Mouse (Mus musculus) kidney, adult 2 months (tissue): ENCODE measurements around the gene Rab27a. TPM values are rescaled to one million over a fixed set of nuclear protein-coding genes. Genes with fewer than 3 reads are reported as not detected.

Source experiments
- DNase-seq: peaks from one replicate; pipeline ENCODE4 v3.0.0; 2021
- H3K27ac ChIP-seq: fragments of 200-500 bp; 2 replicates; pipeline ENCODE4 v1.5.1; 2012; ENCODE audit warnings: low read depth, low read length, control low read depth, inconsistent platforms; ENCODE audit not compliant: insufficient read depth
- H3K27me3 ChIP-seq: fragments of 200-500 bp; replicated peaks from 2 replicates; pipeline ENCODE4 v1.6.1; 2012; ENCODE audit warnings: mild to moderate bottlenecking, moderate library complexity, low read length, inconsistent platforms; ENCODE audit not compliant: control insufficient read depth, insufficient read depth
- H3K36me3 ChIP-seq: fragments of 200-500 bp; 2 replicates; pipeline ENCODE4 v1.6.1; 2012; ENCODE audit warnings: mild to moderate bottlenecking, moderate library complexity, low read length, inconsistent platforms; ENCODE audit not compliant: control insufficient read depth, insufficient read depth
- H3K4me1 ChIP-seq: fragments of 200-500 bp; 2 replicates; pipeline ENCODE4 v1.6.1; 2011; ENCODE audit warnings: low read length; ENCODE audit not compliant: control insufficient read depth, insufficient read depth
- H3K4me3 ChIP-seq: fragments of 200-500 bp; 2 replicates; pipeline ENCODE4 v1.5.1; 2011; ENCODE audit warnings: mild to moderate bottlenecking, low read depth, low read length, control low read depth; ENCODE audit not compliant: insufficient read depth
- CTCF ChIP-seq: fragments of 200-500 bp; conservative IDR thresholded peaks from 2 replicates; pipeline ENCODE4 v1.5.1; 2011; ENCODE audit warnings: low read depth, mild to moderate bottlenecking, control low read depth, low read length, moderate library complexity, mixed read lengths; ENCODE audit not compliant: insufficient read depth, insufficient read length
- POLR2A ChIP-seq: fragments of 200-500 bp; IDR thresholded peaks from one replicate; pipeline ENCODE4 v1.6.1; 2011; ENCODE audit warnings: low read depth, low read length, control low read depth
- WGBS: fragments of 180-500 bp; shearing (Covaris S2); methylation state at CpG from one replicate; pipeline ENCODE4 v1.1.7; 2018; 5-methylcytosine and 5-hydroxymethylcytosine counted together
- polyA plus RNA-seq: library from polyadenylated mRNA; depleted of rRNA; stranded (reverse); fragments of >200 nt; gene quantifications from 2 replicates; pipeline ENCODE4 v1.2.3, GENCODE M21; 2012

Gene Rab27a
- polyA plus RNA-seq, 1 experiment: 9.4 TPM

DNA sequence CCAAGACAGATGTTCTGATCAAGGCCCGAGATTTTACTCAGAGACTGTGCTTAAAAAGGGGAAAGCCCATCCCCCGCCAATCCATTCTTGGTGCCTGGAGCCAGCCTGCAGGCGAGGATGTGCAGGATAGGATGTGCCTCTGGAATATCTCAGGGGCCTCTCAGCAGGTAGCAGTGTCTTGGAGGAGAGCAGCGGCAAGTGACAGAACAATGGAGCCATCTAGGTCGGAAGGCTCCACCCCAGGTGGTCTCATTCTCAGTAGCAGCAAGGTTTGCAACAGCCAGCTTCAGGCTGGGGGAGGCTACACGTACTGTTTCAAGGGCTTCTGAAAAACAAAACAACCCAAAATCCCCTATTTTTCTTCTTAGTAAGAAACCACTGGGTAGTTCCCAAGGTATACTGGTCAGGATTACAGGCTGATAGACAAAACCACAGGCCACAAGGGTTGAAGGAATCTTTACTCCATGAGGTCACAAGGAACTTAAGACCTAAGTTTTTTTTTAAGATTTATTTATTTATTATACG, 35.2 kb downstream of the Rab27a start:
- Histone ChIP-seq H3K36me3 (no peaks in the 10 kb centered on the region), H3K27me3 (no peaks in the 10 kb centered on the region), H3K4me1 (no peaks in the 10 kb centered on the region), H3K4me3 (no peak overlapping the region), H3K27ac (no peak overlapping the region)
- TF ChIP-seq CTCF (no peak), POLR2A (no peak)
- 75% methylated on average over 7 of the region's 7 CpGs for WGBS
- no peak for DNase-seq

DNA sequence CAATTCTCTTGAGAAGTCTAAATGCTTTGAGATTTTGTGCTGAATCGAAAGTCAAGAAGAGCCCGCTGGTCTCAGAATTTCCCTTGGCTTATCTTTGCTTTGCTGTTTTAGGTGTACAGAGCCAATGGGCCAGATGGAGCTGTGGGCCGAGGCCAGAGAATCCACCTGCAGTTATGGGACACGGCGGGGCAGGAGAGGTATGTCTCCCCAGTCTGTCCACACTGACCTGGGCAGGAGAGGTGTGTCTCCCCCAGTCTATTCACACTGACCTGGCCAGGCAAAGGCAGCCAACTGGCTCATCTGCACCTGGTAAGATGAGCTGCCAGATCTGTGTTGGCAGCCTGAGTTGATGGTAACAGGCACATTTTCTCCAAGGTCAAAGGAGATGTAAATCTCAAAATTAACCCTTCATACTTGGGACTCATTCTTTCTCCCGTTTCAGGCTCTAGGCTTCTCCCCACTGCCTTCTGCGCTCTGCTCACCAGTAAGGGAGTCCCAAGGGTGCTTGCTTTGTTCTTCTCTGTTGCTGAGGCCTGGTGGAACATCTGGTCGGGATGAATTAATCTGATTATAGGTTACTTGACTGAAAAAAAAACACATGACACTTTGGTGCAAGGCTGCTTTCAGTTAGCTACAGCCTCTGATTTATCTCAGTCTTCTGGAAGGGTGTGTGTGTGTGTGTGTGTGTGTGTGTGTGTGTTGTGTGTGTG, 37.8 kb downstream of the Rab27a start:
- no peak overlapping the region for H3K4me3 ChIP-seq
- H3K27ac ChIP-seq: no peak overlapping the region
- H3K4me1 ChIP-seq: no peaks in the 10 kb centered on the region
- no peaks in the 10 kb centered on the region for H3K36me3 ChIP-seq
- DNase-seq: no peak
- TF ChIP-seq CTCF: no peak
- no peak for TF ChIP-seq POLR2A
- 86% methylated on average over 8 of the region's 8 CpGs for WGBS
- no peaks in the 10 kb centered on the region for H3K27me3 ChIP-seq

GRCm38 (mm10) chr9:73083956-73084355, 39.3 kb downstream of the Rab27a start:
- 43% methylated on average over 6 of the region's 6 CpGs for WGBS
- DNase-seq: no peak
- Histone ChIP-seq H3K36me3 (no peaks in the 10 kb centered on the region), H3K27me3 (no peaks in the 10 kb centered on the region), H3K4me1 (no peaks in the 10 kb centered on the region), H3K4me3 (no peak overlapping the region), H3K27ac (no peak overlapping the region)
- TF ChIP-seq POLR2A (no peak), CTCF (no peak)

DNA sequence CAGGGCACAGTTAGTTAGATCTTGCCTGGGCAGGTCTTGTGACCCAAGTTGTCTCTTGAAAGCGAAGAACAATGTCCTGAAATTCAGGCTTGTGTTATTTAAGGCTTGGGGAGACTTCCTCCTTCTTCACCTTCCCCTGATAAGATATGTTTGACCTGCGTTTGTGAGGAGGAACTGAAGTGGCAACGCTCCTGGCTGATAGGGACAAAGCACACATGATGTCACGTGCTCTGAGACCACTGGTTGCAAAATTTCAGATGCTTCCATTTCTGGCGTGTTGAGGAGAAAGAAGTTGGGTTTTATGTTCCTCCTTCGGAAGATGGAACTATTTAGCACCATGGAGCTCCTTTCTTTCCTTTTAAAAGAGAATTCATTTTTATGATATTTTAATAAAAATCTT, 41.2 kb downstream of the Rab27a start:
- H3K4me3 ChIP-seq: no peak overlapping the region
- H3K27ac ChIP-seq: no peak overlapping the region
- H3K4me1 ChIP-seq: no peaks in the 10 kb centered on the region
- H3K27me3 ChIP-seq: no peaks in the 10 kb centered on the region
- 86% methylated on average over 6 of the region's 6 CpGs for WGBS
- H3K36me3 ChIP-seq: no peaks in the 10 kb centered on the region
- TF ChIP-seq POLR2A (no peak), CTCF (no peak)
- no peak for DNase-seq

GRCm38 (mm10) chr9:73087121-73087520, 42.5 kb downstream of the Rab27a start:
- Histone ChIP-seq H3K4me1 (no peaks in the 10 kb centered on the region), H3K27ac (no peak overlapping the region), H3K36me3 (no peaks in the 10 kb centered on the region), H3K4me3 (no peak overlapping the region), H3K27me3 (no peaks in the 10 kb centered on the region)
- 59% methylated on average over 8 of the region's 8 CpGs for WGBS
- TF ChIP-seq POLR2A: no peak
- TF ChIP-seq CTCF: no peak
- DNase-seq: no peak

DNA sequence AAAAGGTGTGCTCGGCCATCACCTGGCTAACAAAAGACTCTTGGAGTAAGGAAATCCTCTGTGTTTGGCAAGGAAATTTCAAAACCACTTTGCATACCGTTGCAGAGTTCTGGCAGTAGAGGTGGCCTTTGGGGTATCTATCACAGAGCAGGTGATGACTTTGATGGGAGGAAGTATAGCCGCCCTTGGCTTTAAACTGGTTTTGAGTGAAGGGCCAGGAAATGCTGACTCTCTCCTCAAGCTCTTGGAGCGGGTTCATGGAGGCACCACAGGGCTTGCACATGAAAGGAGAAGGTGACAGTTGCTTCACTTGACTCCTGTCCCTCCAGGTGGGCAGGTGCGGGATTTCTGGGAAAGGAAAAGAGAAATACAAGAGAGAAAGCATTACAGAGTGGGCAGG, 42.9 kb downstream of the Rab27a start:
- Histone ChIP-seq H3K36me3 (no peaks in the 10 kb centered on the region), H3K27ac (no peak overlapping the region), H3K4me3 (no peak overlapping the region), H3K27me3 (no peaks in the 10 kb centered on the region), H3K4me1 (no peaks in the 10 kb centered on the region)
- no peak for DNase-seq
- 83% methylated on average over 5 of the region's 5 CpGs for WGBS
- no peak for TF ChIP-seq CTCF
- no peak for TF ChIP-seq POLR2A

DNA sequence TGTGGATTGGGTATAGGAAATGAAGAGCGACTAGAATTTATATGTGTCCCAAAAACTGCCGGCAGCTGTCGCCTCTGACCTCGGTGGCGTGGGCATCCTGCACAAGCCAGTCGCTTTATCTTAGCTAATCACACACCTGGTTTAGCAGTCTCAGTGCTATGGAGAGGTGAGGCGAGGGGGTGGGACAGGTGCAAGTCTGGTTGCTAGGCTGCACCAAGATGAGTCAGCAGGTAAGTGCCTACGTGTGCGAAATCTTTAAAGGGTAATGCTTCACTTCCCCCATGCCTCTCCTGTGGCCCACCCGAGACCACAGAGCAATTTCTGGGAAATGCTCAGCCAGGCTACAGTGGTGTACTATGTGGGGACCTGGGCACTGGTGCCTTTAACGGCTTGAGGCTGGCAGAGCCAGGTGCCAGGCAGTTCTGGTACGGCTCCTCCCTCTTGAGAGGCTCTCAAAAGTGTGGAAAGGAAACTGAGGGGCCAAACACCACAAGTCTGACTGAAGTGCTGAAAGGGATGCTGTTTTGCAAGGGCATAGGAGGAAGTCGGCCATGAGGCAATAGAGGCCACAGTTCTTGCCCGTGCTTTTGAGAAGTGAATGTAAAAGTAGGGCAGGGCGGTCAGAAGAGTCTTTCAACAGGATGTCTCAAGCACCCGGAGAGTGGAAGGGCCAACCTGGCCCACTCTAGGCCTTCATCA, 44.7 kb downstream of the Rab27a start:
- no peak overlapping the region for H3K4me3 ChIP-seq
- TF ChIP-seq CTCF (no peak), POLR2A (no peak)
- H3K36me3 ChIP-seq: no peaks in the 10 kb centered on the region
- WGBS: 68% methylated on average over 16 of the region's 16 CpGs
- H3K4me1 ChIP-seq: no peaks in the 10 kb centered on the region
- no peaks in the 10 kb centered on the region for H3K27me3 ChIP-seq
- H3K27ac ChIP-seq: no peak overlapping the region
- no peak for DNase-seq
